In genomic region chr1:153911276-153911795, GRCm38 (mm10) we compare ENCODE assay signal across 18 mouse cellular contexts. TPM values are rescaled to one million over a fixed set of nuclear protein-coding genes. Genes with fewer than 3 reads are reported as not detected.
"Had no signal": no experiment of that assay in that cellular context is flagged by ENCODE, and none has a peak within 500 bp of the region (broad histone marks: within the 10 kb centered on the region; RNA-seq: fewer than 3 reads in every experiment).

No protein-coding gene starts in this region.

- H3K9ac ChIP-seq: limb, embryonic 13.5 days; liver, embryonic 12.5 days; lung, embryonic 14.5 days; midbrain, embryonic 15.5 days; neural tube, embryonic 12.5 days; stomach, embryonic 15.5 days had no signal

- H3K4me3 ChIP-seq: limb, embryonic 13.5 days; liver, embryonic 12.5 days; megakaryocyte, embryonic 14.5 days; midbrain, embryonic 15.5 days; neural tube, embryonic 12.5 days; stomach, embryonic 15.5 days had no signal

- H3K4me1 ChIP-seq: limb, embryonic 13.5 days; midbrain, embryonic 15.5 days; neural tube, embryonic 12.5 days; stomach, embryonic 15.5 days had no signal

- H3K27ac ChIP-seq: limb, embryonic 13.5 days; liver, embryonic 12.5 days; midbrain, embryonic 15.5 days; neural tube, embryonic 12.5 days; stomach, embryonic 15.5 days had no signal

- H3K9me3 ChIP-seq: limb, embryonic 13.5 days; liver, embryonic 12.5 days; megakaryocyte, embryonic 14.5 days; midbrain, embryonic 15.5 days; neural tube, embryonic 12.5 days; stomach, embryonic 15.5 days had no signal

- ATAC-seq: hindbrain, postnatal 0 days; liver, embryonic 12.5 days; midbrain, embryonic 15.5 days had no signal

- H3K27me3 ChIP-seq: limb, embryonic 13.5 days; liver, embryonic 12.5 days; megakaryocyte, embryonic 14.5 days; midbrain, embryonic 15.5 days; neural tube, embryonic 12.5 days; stomach, embryonic 15.5 days had no signal

- H3K4me2 ChIP-seq: limb, embryonic 13.5 days; liver, embryonic 12.5 days; lung, embryonic 14.5 days; midbrain, embryonic 11.5 days; midbrain, embryonic 15.5 days; neural tube, embryonic 12.5 days; stomach, embryonic 15.5 days had no signal

- DNase-seq: left cerebral cortex, postnatal 4 days; lung, postnatal 10 days; retina, postnatal 1 day; right cerebral cortex, postnatal 4 days; spleen, adult 18-20 months; thymus, postnatal 36 days had no signal

RNA-seq across cellular contexts. Expression of gene Teddm1a, which starts 19.8 kb away (rescaled TPM):
- polyA plus RNA-seq: hindbrain, postnatal 0 days; intestine, embryonic 14.5 days; liver, embryonic 12.5 days; lung, embryonic 14.5 days; macrophage; midbrain, embryonic 11.5 days; midbrain, embryonic 15.5 days; neural tube, embryonic 12.5 days; stomach, embryonic 15.5 days; thymus, postnatal 0 days had no signal

RNA-seq across cellular contexts. Expression of gene Teddm1b, which starts 37.2 kb away (rescaled TPM):
- polyA plus RNA-seq: macrophage had no signal
